Mouse (Mus musculus): ENCODE measurements around the gene Tmem109.

DNA sequence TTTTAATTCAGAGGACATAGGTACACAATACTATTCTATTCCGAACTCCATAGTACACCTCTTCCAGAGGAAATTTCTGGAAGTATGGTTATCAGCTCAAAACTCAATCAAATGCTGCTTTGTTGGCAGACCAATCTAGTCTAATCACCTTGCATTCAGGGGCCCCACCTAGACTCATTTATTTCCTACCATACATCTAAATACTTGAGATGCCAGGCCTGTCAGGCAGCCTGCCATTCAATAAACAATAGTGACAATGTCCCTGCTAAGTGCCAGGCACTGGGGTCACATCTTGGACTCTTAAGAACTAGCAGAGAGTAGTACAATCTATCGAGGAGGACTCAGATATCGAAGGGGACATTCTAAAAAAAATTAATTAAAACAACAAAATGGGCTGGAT lies 10.4 kb upstream of the Tmem109 start:
- TF ChIP-seq CTCF (conservative IDR thresholded peaks at IDR 0.05 in 1 of 2, IDR thresholded peaks at IDR 0.05 in 1 of 2; ENCODE audit: low read depth in 2 of 2, low read length in 2 of 2) (no peak), JUND (conservative IDR thresholded peaks at IDR 0.05; ENCODE audit: low read depth, low read length) (no peak), CHD2 (IDR thresholded peaks at IDR 0.05; ENCODE audit: low read length) (no peak), POLR2AphosphoS2 (IDR thresholded peaks at IDR 0.05; ENCODE audit: low read depth, low read length) (no peak), EP300 (IDR thresholded peaks at IDR 0.05; ENCODE audit: low read length) (no peak)
